8 mouse cellular contexts compared by ENCODE assay signal in the genomic region with DNA sequence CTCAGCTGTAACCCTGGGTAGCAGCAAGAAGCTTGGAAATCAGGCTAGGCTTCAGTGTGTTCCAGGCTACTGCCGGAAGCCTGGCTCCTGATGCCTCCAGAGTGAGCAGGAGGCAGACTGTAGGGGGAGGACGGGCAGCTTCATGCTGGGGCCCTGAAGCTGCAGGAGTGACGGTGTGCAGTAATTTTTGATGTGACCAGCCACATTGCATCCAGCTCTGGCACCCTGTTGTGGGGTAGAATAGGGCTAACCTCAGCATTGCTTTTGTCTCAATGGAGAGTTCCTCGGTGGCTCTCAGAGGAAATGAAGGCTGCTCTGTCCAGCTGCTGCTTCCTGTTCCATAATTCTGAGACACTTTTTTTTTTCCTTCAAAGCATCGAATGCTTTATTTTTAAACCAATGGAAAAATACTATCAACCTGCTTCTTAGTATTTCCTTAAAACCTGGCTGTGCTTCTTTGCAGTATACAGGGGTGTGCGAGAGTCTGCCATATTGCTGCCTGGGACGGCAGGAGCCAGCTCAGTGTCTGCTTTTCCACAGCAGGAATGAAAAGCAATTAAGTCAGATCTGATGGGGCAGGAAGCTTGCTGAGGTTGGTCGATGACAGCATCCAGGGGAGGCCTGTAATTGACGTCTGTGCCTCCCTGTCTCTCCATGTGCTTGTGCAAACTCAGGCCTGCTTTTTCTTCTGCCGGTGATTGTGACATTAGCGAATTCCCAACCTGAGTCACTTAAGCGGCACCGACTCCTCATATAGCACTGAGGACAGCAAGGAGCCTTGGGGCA.
A peak's percentile ranks its signal among the peaks of the same experiment; 100 is the strongest.
DNase-seq lines count a peak whose midpoint lies in the region; ATAC-seq and TF ChIP-seq lines count a peak whose summit lies in the region.

No protein-coding gene starts in this region.

- no peaks in the 10 kb centered on the region for H3K27me3 ChIP-seq in kidney, adult 2 months (replicated peaks; ENCODE audit: control insufficient read depth, insufficient read depth, low read length)
- H3K27me3 ChIP-seq in hindbrain, postnatal 0 days (ENCODE audit: insufficient read depth, low read length), result no peaks in the 10 kb centered on the region
- no peaks in the 10 kb centered on the region for H3K27me3 ChIP-seq in midbrain, embryonic 13.5 days

- peak; percentile 48 for DNase-seq in kidney, adult 2 months
- no peak for DNase-seq in kidney, adult 18-20 months
- DNase-seq in hindbrain, postnatal 0 days (ENCODE audit: low spot score), result peak; percentile 24
- no peak for DNase-seq in c-Kit-positive CD71-positive TER-119-positive erythroid progenitor cells, embryonic 14.5 days (ENCODE audit: low spot score)
- no peak for DNase-seq in ovary, postnatal 36 days (ENCODE audit: low spot score)
- DNase-seq in adipocyte (ENCODE audit: low spot score), result no peak

- no peak overlapping the region for H3K4me2 ChIP-seq in hindbrain, postnatal 0 days (ENCODE audit: low read depth, low read length)
- peak overlapping the region; percentile 1; the same call in 1 of the 2 replicates for H3K4me2 ChIP-seq in midbrain, embryonic 13.5 days (replicated peaks)

- TF ChIP-seq CTCF in kidney, adult 2 months (conservative IDR thresholded peaks at IDR 0.05; ENCODE audit: insufficient read depth, insufficient read length, low read depth, low read length), result no peak
- TF ChIP-seq CTCF in cortical plate, adult 2 months (IDR thresholded peaks at IDR 0.05; ENCODE audit: extremely low read depth, insufficient read depth, low read length), result no peak
- no peak for TF ChIP-seq CTCF in hindbrain, postnatal 0 days (IDR thresholded peaks at IDR 0.05; ENCODE audit: low read depth)

- ATAC-seq in hindbrain, postnatal 0 days, result peak; percentile 60
- ATAC-seq in midbrain, embryonic 13.5 days, result peak; percentile 71

- no peak for TF ChIP-seq POLR2A in kidney, adult 2 months (IDR thresholded peaks at IDR 0.05; ENCODE audit: low read depth, low read length)
- no peak for TF ChIP-seq POLR2A in cortical plate, adult 2 months (IDR thresholded peaks at IDR 0.05; ENCODE audit: extremely low read depth, insufficient read depth, low read length)

- 12% methylated on average over 13 of the region's 13 CpGs for WGBS in kidney, adult 2 months
- WGBS in hindbrain, postnatal 0 days, result 16% methylated on average over 13 of the region's 13 CpGs
- 25% methylated on average over 13 of the region's 13 CpGs for WGBS in midbrain, embryonic 13.5 days

- H3K4me3 ChIP-seq in kidney, adult 2 months (ENCODE audit: insufficient read depth, low read depth, low read length), result no peak overlapping the region
- no peak overlapping the region for H3K4me3 ChIP-seq in cortical plate, adult 2 months (ENCODE audit: insufficient read depth, low read length)
- no peak overlapping the region for H3K4me3 ChIP-seq in hindbrain, postnatal 0 days (ENCODE audit: low read length)
- H3K4me3 ChIP-seq in midbrain, embryonic 13.5 days (replicated peaks), result no peak overlapping the region

- peak overlapping the region; percentile 24; the same call in 1 of the 2 replicates for H3K9ac ChIP-seq in hindbrain, postnatal 0 days (replicated peaks; ENCODE audit: low read length)
- peak overlapping the region; percentile 28; the same call in 1 of the 2 replicates for H3K9ac ChIP-seq in midbrain, embryonic 13.5 days (replicated peaks)

- H3K36me3 ChIP-seq in kidney, adult 2 months (ENCODE audit: control insufficient read depth, insufficient read depth, low read length), result no peaks in the 10 kb centered on the region
- no peaks in the 10 kb centered on the region for H3K36me3 ChIP-seq in hindbrain, postnatal 0 days (ENCODE audit: insufficient read depth, low read length)
- H3K36me3 ChIP-seq in midbrain, embryonic 13.5 days, result no peaks in the 10 kb centered on the region

- no peaks in the 10 kb centered on the region for H3K9me3 ChIP-seq in hindbrain, postnatal 0 days (ENCODE audit: low read length)
- H3K9me3 ChIP-seq in midbrain, embryonic 13.5 days, result no peaks in the 10 kb centered on the region

- H3K4me1 ChIP-seq in kidney, adult 2 months (ENCODE audit: control insufficient read depth, insufficient read depth, low read length), result peaks cover 33% of the 10 kb centered on the region
- H3K4me1 ChIP-seq in cortical plate, adult 2 months (ENCODE audit: control insufficient read depth, insufficient read depth, low read length), result peaks cover 6% of the 10 kb centered on the region
- peaks cover 12% of the 10 kb centered on the region for H3K4me1 ChIP-seq in hindbrain, postnatal 0 days (ENCODE audit: insufficient read depth, low read length)
- H3K4me1 ChIP-seq in midbrain, embryonic 13.5 days (replicated peaks), result peaks cover 17% of the 10 kb centered on the region

- peak overlapping the region; percentile 87 for H3K27ac ChIP-seq in kidney, adult 2 months (ENCODE audit: insufficient read depth, low read depth, low read length)
- 0 out of 2 replicates have a peak overlapping the region, but pooled peaks have one; percentile 17 for H3K27ac ChIP-seq in cortical plate, adult 2 months (ENCODE audit: insufficient read depth, low read length)
- H3K27ac ChIP-seq in hindbrain, postnatal 0 days, result peak overlapping the region; percentile 60
- peak overlapping the region; percentile 77 for H3K27ac ChIP-seq in midbrain, embryonic 13.5 days

Comparison
In these comparisons a context has a peak if more than half of its experiments do, and no peak if none do; other contexts are left out.
1. DNase-seq: peak in kidney, adult 2 months (single experiment) and hindbrain, postnatal 0 days (single experiment); none in kidney, adult 18-20 months (single experiment), c-Kit-positive CD71-positive TER-119-positive erythroid progenitor cells, embryonic 14.5 days (single experiment), ovary, postnatal 36 days (single experiment) and adipocyte (single experiment).
2. H3K27ac ChIP-seq: peak in every context shown above with its lines; median percentile 87 in kidney, adult 2 months; 77 in midbrain, embryonic 13.5 days; 60 in hindbrain, postnatal 0 days; 17 in cortical plate, adult 2 months.